Mouse (Mus musculus): ENCODE measurements around the gene Xpnpep2.

Gene Xpnpep2

GRCm38 (mm10) chrX:48157396-48157795 is 48.9 kb downstream of the Xpnpep2 start:
- no peak for DNase-seq (ENCODE audit: low read depth in 2 of 2, low spot score in 2 of 2)

- no peak for DNase-seq (ENCODE audit: low read depth in 2 of 2, low spot score in 2 of 2)
Measured at GRCm38 (mm10) chrX:48158229-48158919, 49.8 kb downstream of the Xpnpep2 start.

GRCm38 (mm10) chrX:48169892-48170291 is 61.4 kb downstream of the Xpnpep2 start:
- DNase-seq (ENCODE audit: low read depth in 2 of 2, low spot score in 2 of 2), result no peak

GRCm38 (mm10) chrX:48170368-48170767 is 61.8 kb downstream of the Xpnpep2 start:
- no peak for DNase-seq (ENCODE audit: low read depth in 2 of 2, low spot score in 2 of 2)

GRCm38 (mm10) chrX:48181844-48182243 is 73.3 kb downstream of the Xpnpep2 start:
- DNase-seq (ENCODE audit: low read depth in 2 of 2, low spot score in 2 of 2), result no peak

GRCm38 (mm10) chrX:48184703-48185102 is 76.2 kb downstream of the Xpnpep2 start:
- no peak for DNase-seq (ENCODE audit: low read depth in 2 of 2, low spot score in 2 of 2)

Measured in CD8-positive naive resting alpha-beta T cell, adult 2 months (primary cell).